Mouse (Mus musculus): ENCODE results near the gene Olfr805.

- no peak for TF ChIP-seq POLR2A (IDR thresholded peaks at IDR 0.05; ENCODE audit: control insufficient read depth, extremely low read depth, insufficient read depth, low read length, poor library complexity)
- TF ChIP-seq CTCF (IDR thresholded peaks at IDR 0.05; ENCODE audit: borderline replicate concordance, control insufficient read depth, extremely low read depth, insufficient read depth, low read length, poor library complexity) = no peak
These were observed 45.2 kb upstream of the Olfr805 start, which contains the start of gene Olfr809 for GRCm38 (mm10) chr10:129774338-129774737.
